Mouse (Mus musculus) heart, adult 18-20 months (tissue): ENCODE data around the gene Magi2. TPM values are rescaled to one million over a fixed set of nuclear protein-coding genes. Genes with fewer than 3 reads are reported as not detected.
A peak's percentile ranks its signal among the peaks of the same experiment; 100 is the strongest.

ENCODE experiments used
- DNase-seq, 2 experiments: peaks; one replicate each; pipeline ENCODE4 v3.0.0; 2021 to 2022; ENCODE audit warnings: mixed read lengths in 1 of 2
- total RNA-seq, 2 experiments: library from RNA; stranded (reverse); gene quantifications; 2 replicates each; pipeline ENCODE4 v1.2.3; 2021

The Magi2 gene
- total RNA-seq, 2 experiments from 2014 or later = 6.9 to 9.2 TPM

- DNase-seq = no peak
These were observed 724.3 kb downstream of the Magi2 start for GRCm38 (mm10) chr5:19951102-19951501.

DNA sequence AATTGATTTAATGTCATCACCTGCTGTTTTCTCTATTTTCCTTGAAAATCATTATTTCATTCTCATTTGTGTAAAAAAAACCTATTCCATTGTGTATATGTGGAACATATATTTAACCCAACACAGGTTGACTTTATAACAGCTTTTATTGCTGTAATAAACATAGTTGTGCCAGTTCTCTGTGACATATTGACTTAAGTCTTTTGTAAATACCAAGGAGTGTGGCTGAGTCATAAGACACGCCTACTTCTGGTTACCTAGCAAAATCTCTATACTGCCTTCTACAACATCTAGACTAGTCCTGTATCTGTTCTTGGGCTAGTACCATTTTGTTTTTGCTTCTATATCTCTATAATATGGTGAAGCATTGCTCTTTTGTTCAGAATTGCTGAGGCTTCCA, 737.3 kb downstream of the Magi2 start:
- no peak for DNase-seq

DNA sequence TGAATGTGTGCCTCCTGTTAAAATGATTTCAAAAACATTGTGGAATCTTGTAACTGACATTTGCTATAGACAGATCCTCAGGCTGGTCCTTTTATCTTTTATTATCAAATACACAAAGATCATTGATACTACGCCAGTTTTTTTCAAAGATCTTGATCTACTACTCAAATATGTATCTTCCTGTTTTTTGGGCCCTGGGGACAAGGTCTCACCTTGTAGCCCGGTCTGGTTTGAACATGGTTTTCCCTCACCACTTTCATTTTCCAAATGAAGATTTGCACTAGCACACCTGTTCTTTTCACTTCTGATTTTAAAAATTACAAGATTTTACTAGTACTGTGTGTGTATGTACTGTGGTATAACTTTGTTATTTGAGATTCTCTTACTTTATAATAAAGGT, 745.9 kb downstream of the Magi2 start:
- no peak for DNase-seq

DNA sequence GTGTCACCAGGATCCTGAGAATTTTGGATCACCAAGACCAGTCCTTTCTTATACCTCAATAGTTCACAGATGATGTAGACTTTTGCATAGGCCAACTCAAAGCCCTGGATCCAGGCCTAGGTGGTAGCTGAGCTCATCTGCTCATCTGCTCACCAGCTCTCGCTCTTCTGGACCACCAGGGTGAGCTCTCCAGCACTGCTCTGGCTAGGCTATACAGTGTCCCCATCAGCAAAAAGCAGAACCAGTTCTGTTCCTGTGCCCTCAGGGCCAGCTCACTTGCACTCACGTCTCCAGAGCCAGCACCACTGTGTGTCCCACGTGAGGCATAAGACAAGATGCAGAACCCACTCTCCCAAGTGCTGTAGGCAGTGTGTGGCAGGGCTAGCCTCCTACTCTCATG, 747.0 kb downstream of the Magi2 start:
- DNase-seq = no peak

GRCm38 (mm10) chr5:19981518-19981917, 754.7 kb downstream of the Magi2 start:
- no peak for DNase-seq

- DNase-seq = no peak
These were observed 755.2 kb downstream of the Magi2 start for GRCm38 (mm10) chr5:19982031-19982430.

DNA sequence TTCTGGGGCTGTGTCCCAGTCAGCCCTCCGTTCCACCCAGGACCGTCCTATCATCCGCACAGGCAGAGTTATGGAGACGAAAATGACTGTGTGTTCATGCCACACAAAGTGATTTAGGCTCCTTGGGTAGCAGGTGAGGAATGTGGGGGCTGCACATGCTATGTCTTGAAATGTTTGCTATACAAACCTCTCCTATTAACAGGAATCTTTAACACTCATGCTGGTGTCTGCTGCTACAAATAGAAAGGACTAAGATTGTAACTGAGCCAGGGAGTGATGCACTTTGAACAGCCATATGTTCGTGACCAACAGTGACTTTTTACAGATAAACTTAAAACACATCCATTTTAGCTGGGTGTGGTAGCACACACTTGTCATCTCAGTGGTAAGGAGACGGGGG, 772.6 kb downstream of the Magi2 start:
- no peak for DNase-seq

DNA sequence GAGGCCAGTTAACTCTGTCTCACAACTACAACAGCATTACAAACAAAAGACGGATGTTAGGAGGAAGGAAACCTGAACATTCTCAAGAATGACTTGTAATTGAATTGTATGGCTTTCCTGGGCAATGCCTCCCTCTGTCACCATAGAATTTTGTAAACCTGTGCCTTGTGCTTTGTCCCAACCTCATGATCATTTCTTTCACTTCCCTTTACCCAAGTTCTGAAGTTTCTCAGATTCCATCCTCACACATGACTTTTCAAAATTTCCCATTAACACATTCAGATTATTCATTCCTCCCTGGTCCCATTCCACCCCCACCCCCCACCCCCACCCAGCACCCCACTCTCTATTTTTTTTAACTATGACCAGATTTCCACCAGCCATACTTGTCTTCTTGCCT, 773.1 kb downstream of the Magi2 start:
- DNase-seq = no peak

GRCm38 (mm10) chr5:20006616-20007015, 779.8 kb downstream of the Magi2 start:
- DNase-seq = no peak

DNA sequence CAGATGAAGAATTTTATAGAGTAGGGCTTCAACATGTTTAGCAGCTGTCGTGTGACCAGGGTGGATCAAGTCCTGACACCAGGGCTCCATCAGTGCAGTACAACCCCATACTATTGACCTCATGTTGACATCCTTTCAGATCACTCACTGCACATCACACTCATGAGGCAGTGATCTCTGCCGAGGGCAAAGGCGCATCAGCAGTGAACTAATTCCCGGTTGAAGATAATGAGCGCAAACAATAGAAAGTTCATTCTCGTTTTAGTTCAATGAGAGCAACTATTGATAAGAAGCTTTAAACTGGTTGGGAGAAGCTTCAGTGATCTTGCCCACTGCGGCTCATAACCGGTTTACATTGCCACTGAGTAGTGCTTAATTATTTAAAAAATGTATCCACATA, 780.4 kb downstream of the Magi2 start:
- no peak for DNase-seq

DNA sequence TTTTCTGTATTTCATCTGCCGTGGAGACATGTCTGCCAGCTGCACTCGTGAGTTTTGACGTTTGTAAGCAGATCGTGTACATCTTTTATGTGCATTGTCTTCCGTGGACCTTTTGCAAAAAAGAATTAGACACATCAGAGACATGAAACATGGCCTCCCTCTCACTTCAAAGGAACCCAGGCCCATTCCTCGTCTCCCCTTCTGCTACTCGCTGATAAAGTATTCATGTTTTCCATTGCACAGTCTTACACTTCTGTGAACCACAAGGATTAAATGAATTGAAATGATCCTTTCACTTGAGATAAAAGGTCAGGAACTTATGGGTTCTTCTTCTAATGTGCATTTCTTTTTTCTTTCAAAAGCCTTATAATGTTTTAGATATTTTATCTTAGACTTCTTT, 783.4 kb downstream of the Magi2 start:
- DNase-seq = no peak

GRCm38 (mm10) chr5:20018063-20018462, 791.2 kb downstream of the Magi2 start:
- no peak for DNase-seq

GRCm38 (mm10) chr5:20046649-20047048, 819.8 kb downstream of the Magi2 start:
- DNase-seq = no peak

GRCm38 (mm10) chr5:20048386-20048785, 821.5 kb downstream of the Magi2 start:
- DNase-seq = no peak

DNA sequence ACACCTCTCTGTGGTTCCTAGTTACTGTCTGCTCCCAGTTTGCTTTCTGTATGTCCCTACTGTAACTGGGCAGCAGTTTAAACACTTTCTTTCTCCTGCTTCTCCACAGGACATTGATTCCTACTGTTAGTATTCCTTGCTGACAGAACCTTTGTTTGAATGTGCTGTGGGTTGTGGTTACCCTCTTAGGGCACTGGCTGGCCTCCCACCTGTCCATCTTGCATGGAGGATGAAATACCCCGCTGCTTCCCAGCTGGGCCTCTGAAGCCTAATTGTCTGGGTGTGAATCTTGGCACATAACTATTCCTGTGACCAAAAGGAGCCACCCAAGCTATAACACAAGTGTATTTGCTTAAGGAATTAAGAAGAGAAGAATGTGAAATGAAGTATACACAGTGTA, 823.4 kb downstream of the Magi2 start:
- DNase-seq = no peak

GRCm38 (mm10) chr5:20055000-20055399, 828.2 kb downstream of the Magi2 start:
- DNase-seq = no peak

- no peak for DNase-seq
These were observed 829.4 kb downstream of the Magi2 start for GRCm38 (mm10) chr5:20056074-20056842.

- DNase-seq = no peak
These were observed 830.0 kb downstream of the Magi2 start for GRCm38 (mm10) chr5:20056856-20057255.

DNA sequence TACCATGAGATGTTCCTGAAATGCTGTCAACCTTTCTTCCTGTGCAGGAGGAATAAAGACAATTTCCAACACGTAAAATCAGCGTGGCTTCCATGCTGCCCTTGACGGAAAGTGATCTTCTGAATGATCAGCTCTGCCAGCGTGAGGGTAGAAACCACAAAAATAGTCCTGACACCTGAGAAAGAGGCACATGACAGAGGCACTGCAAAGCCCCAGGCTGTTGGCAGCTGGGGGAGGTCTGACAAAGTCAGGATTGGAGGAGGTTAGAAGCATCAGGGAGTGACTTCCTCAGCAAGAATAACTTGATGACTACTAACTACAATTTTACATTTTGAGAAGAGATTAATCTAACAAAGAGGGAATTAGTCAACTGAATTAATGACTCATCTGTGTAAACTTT, 835.2 kb downstream of the Magi2 start:
- DNase-seq = peak in 1 of 2 experiments; percentile 3

GRCm38 (mm10) chr5:20065081-20065480, 838.2 kb downstream of the Magi2 start:
- no peak for DNase-seq

DNA sequence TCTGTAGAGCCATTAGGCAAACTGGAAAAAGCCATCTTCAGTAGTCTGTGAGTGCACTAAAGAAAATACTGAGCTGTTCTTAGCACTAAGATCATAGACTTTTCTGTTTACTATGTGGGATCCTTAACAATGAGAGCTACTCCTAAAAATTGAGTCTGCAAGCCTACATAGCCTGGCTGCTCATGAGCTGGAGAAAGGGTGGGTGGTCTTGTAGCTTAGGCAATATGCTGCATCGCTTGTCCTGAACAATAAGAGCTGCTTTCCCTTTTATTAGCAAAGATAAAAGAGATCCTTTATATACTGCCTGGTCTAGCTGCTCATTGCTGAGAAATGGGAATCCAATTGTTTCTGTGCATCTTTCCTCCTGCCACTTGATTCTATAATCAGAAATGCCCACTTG, 841.7 kb downstream of the Magi2 start:
- no peak for DNase-seq

GRCm38 (mm10) chr5:20068921-20069486, 842.2 kb downstream of the Magi2 start:
- no peak for DNase-seq

- no peak for DNase-seq
These were observed 847.3 kb downstream of the Magi2 start for GRCm38 (mm10) chr5:20074101-20074500.

DNA sequence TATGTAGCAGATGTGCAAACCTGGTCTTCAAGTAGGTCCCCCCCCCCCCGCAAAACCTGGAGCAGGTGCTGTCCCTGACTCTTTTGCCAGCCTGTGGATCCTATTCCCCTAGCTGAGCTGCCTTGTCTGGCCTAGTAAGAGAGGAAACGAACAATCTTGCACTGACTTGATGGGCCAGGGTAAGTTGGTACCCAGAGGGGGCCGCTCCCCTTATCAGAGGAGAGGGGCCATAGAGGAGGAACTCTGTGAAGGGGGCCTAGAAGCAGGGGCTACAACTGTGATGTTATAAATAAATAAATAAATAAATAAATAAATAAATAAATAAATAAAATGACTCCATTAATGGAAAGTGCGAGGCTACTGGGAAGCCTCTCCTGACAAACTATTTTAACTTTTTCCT, 848.0 kb downstream of the Magi2 start:
- DNase-seq = no peak
